ENCODE assay signal across 10 mouse cellular contexts in genomic region chr7:78890641-78891040, GRCm38 (mm10). TPM values are rescaled to one million over a fixed set of nuclear protein-coding genes. Genes with fewer than 3 reads are reported as not detected.
DNase-seq lines count a peak whose midpoint lies in the region; ATAC-seq and TF ChIP-seq lines count a peak whose summit lies in the region.
"Had no signal": no experiment of that assay in that cellular context is flagged by ENCODE, and none has a peak within 500 bp of the region (broad histone marks: within the 10 kb centered on the region; RNA-seq: fewer than 3 reads in every experiment).

No protein-coding gene starts in this region.

- no peak overlapping the region for H3K4me3 ChIP-seq in intestine, postnatal 0 days (ENCODE audit: low read depth, low read length)
- H3K4me3 ChIP-seq in intestine, embryonic 16.5 days (ENCODE audit: low read length), result no peak overlapping the region
- H3K4me3 ChIP-seq in limb, embryonic 10.5 days, result no peak overlapping the region
- H3K4me3 ChIP-seq: embryonic facial prominence, embryonic 12.5 days; neural tube, embryonic 12.5 days had no signal

- H3K27ac ChIP-seq in intestine, postnatal 0 days (ENCODE audit: low read depth, low read length), result no peak overlapping the region
- H3K27ac ChIP-seq in intestine, embryonic 16.5 days (ENCODE audit: low read length), result no peak overlapping the region
- no peak overlapping the region for H3K27ac ChIP-seq in limb, embryonic 10.5 days
- H3K27ac ChIP-seq: embryonic facial prominence, embryonic 12.5 days; neural tube, embryonic 12.5 days had no signal

- no peak for ATAC-seq in intestine, postnatal 0 days
- no peak for ATAC-seq in intestine, embryonic 16.5 days
- peak; percentile 62; the same call in 1 of the 2 replicates for ATAC-seq in monocyte, adult 5-6 weeks (replicated peaks; ENCODE audit: insufficient number of reproducible peaks, low FRiP score, low TSS enrichment, poor library complexity, severe bottlenecking)

- H3K27me3 ChIP-seq in intestine, postnatal 0 days (replicated peaks; ENCODE audit: control insufficient read depth, insufficient read depth, low read length), result peaks cover 17% of the 10 kb centered on the region
- 0 out of 2 replicates have a peak, but pooled peaks cover 2% of the 10 kb centered on the region for H3K27me3 ChIP-seq in intestine, embryonic 16.5 days (replicated peaks; ENCODE audit: control insufficient read depth, insufficient read depth, low read length)
- peaks cover 30% of the 10 kb centered on the region for H3K27me3 ChIP-seq in limb, embryonic 10.5 days (ENCODE audit: low read depth, poor library complexity, severe bottlenecking)

- H3K36me3 ChIP-seq in intestine, postnatal 0 days (ENCODE audit: control insufficient read depth, insufficient read depth), result no peaks in the 10 kb centered on the region
- no peaks in the 10 kb centered on the region for H3K36me3 ChIP-seq in intestine, embryonic 16.5 days (ENCODE audit: control insufficient read depth, insufficient read depth, low read length)
- no peaks in the 10 kb centered on the region for H3K36me3 ChIP-seq in limb, embryonic 10.5 days
- H3K36me3 ChIP-seq: embryonic facial prominence, embryonic 12.5 days; neural tube, embryonic 12.5 days had no signal

- no peak overlapping the region for H3K4me2 ChIP-seq in intestine, postnatal 0 days (replicated peaks; ENCODE audit: low read depth)
- H3K4me2 ChIP-seq in intestine, embryonic 16.5 days (ENCODE audit: low read depth, low read length), result no peak overlapping the region
- H3K4me2 ChIP-seq: embryonic facial prominence, embryonic 12.5 days; neural tube, embryonic 12.5 days had no signal

- H3K9me3 ChIP-seq in intestine, postnatal 0 days (ENCODE audit: control insufficient read depth), result no peaks in the 10 kb centered on the region
- H3K9me3 ChIP-seq in intestine, embryonic 16.5 days (ENCODE audit: control insufficient read depth, low read length), result no peaks in the 10 kb centered on the region
- H3K9me3 ChIP-seq in limb, embryonic 10.5 days (replicated peaks), result no peaks in the 10 kb centered on the region
- H3K9me3 ChIP-seq: embryonic facial prominence, embryonic 12.5 days; neural tube, embryonic 12.5 days had no signal

- H3K9ac ChIP-seq in intestine, postnatal 0 days (ENCODE audit: low read depth, low read length), result no peak overlapping the region
- H3K9ac ChIP-seq in intestine, embryonic 16.5 days (ENCODE audit: low read depth, low read length), result no peak overlapping the region
- H3K9ac ChIP-seq: embryonic facial prominence, embryonic 12.5 days; neural tube, embryonic 12.5 days had no signal

- WGBS in intestine, postnatal 0 days, result 2% methylated on average over 16 of the region's 16 CpGs
- WGBS in intestine, embryonic 16.5 days, result 2% methylated on average over 16 of the region's 16 CpGs
- 3% methylated on average over 16 of the region's 16 CpGs for WGBS in limb, embryonic 10.5 days

- TF ChIP-seq CTCF in intestine, postnatal 0 days (IDR thresholded peaks at IDR 0.05; ENCODE audit: low read depth), result peak; percentile 96

- peak; percentile 67 for DNase-seq in c-Kit-negative CD71-positive TER-119-positive erythroid progenitor cells, embryonic 14.5 days (ENCODE audit: low read depth, low spot score)
- peak; percentile 57 for DNase-seq in fibroblast of lung, adult 2 months (ENCODE audit: low read depth)
- DNase-seq in induced T-regulatory cell, adult 2 months (ENCODE audit: low read depth), result peak; percentile 90
- DNase-seq in limb, embryonic 10.5 days (ENCODE audit: low spot score), result peak; percentile 96
- DNase-seq in spleen, postnatal 4 days (ENCODE audit: low spot score in 2 of 2), result peak; percentile 84 to 97

- no peaks in the 10 kb centered on the region for H3K4me1 ChIP-seq in intestine, postnatal 0 days (replicated peaks; ENCODE audit: control insufficient read depth, insufficient read depth, low read length)
- H3K4me1 ChIP-seq in intestine, embryonic 16.5 days (ENCODE audit: control insufficient read depth, insufficient read depth, low read length), result peaks cover 3% of the 10 kb centered on the region; the same call in 1 of the 2 replicates
- peaks cover 35% of the 10 kb centered on the region for H3K4me1 ChIP-seq in limb, embryonic 10.5 days

RNA-seq across cellular contexts. Expression of gene Aen, which starts 5.0 kb away (rescaled TPM):
- 19.7 and 20.6 TPM in 2 replicates for polyA plus RNA-seq in intestine, postnatal 0 days (2015; fragmentation: Nextera tagmentation; extraction: Ambion mirVana)
- polyA plus RNA-seq in intestine, embryonic 16.5 days (2015; fragmentation: Nextera tagmentation; extraction: Ambion mirVana), result 29.9 and 33.5 TPM in 2 replicates
- polyA plus RNA-seq in limb, embryonic 10.5 days (2016; fragmentation: Nextera tagmentation; extraction: Ambion mirVana), result 59.5 and 73.3 TPM in 2 replicates
- total RNA-seq in monocyte, adult 5-6 weeks (2017), result 30.6 to 58.9 TPM (median 31.2 TPM) in 3 replicates

RNA-seq across cellular contexts. Expression of gene Isg20, which starts 22.6 kb away (rescaled TPM):
- 4.3 and 4.9 TPM in 2 replicates for polyA plus RNA-seq in intestine, postnatal 0 days (2015; fragmentation: Nextera tagmentation; extraction: Ambion mirVana)
- polyA plus RNA-seq in intestine, embryonic 16.5 days (2015; fragmentation: Nextera tagmentation; extraction: Ambion mirVana), result 4.3 and 6.8 TPM in 2 replicates
- polyA plus RNA-seq in limb, embryonic 10.5 days (2016; fragmentation: Nextera tagmentation; extraction: Ambion mirVana), result 0.61 and 0.82 TPM in 2 replicates
- 25.2 to 43.8 TPM (median 37.3 TPM) in 3 replicates for total RNA-seq in monocyte, adult 5-6 weeks (2017)

RNA-seq across cellular contexts. Expression of gene Det1, which starts 43.6 kb away (rescaled TPM):
- polyA plus RNA-seq in intestine, postnatal 0 days (2015; fragmentation: Nextera tagmentation; extraction: Ambion mirVana), result 10.1 and 11.2 TPM in 2 replicates
- polyA plus RNA-seq in intestine, embryonic 16.5 days (2015; fragmentation: Nextera tagmentation; extraction: Ambion mirVana), result 11.9 and 15.2 TPM in 2 replicates
- polyA plus RNA-seq in limb, embryonic 10.5 days (2016; fragmentation: Nextera tagmentation; extraction: Ambion mirVana), result 21.0 and 23.5 TPM in 2 replicates
- 7.2 to 12.1 TPM (median 8.7 TPM) in 3 replicates for total RNA-seq in monocyte, adult 5-6 weeks (2017)
